Mouse (Mus musculus) megakaryocyte, embryonic 14.5 days (primary cell): ENCODE measurements at regions not wholly inside any gene's neighbourhood (a gene's known extent, or its start where the extent isn't known, plus 50 kb on each side); places are given as distances from the start of the nearest gene placed in this dataset.

Experiments used
- H3K27me3 ChIP-seq: replicated peaks from 2 replicates; pipeline ENCODE3; 2012; ENCODE audit warnings: inconsistent platforms
- H3K36me3 ChIP-seq: replicated peaks from 2 replicates; pipeline ENCODE3; 2012; ENCODE audit warnings: low read length, inconsistent platforms, mixed read lengths
- H3K4me1 ChIP-seq: 2 replicates; pipeline ENCODE4 v1.6.1; 2012; ENCODE audit warnings: inconsistent platforms
- H3K4me3 ChIP-seq: replicated peaks from 2 replicates; pipeline ENCODE3; 2012; ENCODE audit warnings: moderate library complexity, mild to moderate bottlenecking, inconsistent platforms
- H3K9me3 ChIP-seq: 2 replicates; pipeline ENCODE4 v1.6.1; 2012; ENCODE audit warnings: inconsistent platforms
- FLI1 ChIP-seq: IDR thresholded peaks from 2 replicates; pipeline ENCODE4 v1.6.1; 2012; ENCODE audit warnings: low read length, inconsistent platforms, mixed read lengths
- GATA1 ChIP-seq: IDR thresholded peaks from 3 replicates; pipeline ENCODE4 v1.6.1; 2012; ENCODE audit warnings: mixed read lengths, low read length, inconsistent platforms, borderline replicate concordance

GRCm38 (mm10) chr19:27087344-27087743, 128.9 kb upstream of the Vldlr start:
- H3K36me3 ChIP-seq, result no peaks in the 10 kb centered on the region
- TF ChIP-seq FLI1 (no peak), GATA1 (no peak)
- no peaks in the 10 kb centered on the region for H3K9me3 ChIP-seq
- peaks cover 41% of the 10 kb centered on the region for H3K4me1 ChIP-seq
- H3K4me3 ChIP-seq, result no peak overlapping the region
- no peaks in the 10 kb centered on the region for H3K27me3 ChIP-seq

- Histone ChIP-seq H3K27me3 (no peaks in the 10 kb centered on the region), H3K4me1 (peaks cover 41% of the 10 kb centered on the region), H3K36me3 (no peaks in the 10 kb centered on the region), H3K9me3 (no peaks in the 10 kb centered on the region), H3K4me3 (no peak overlapping the region)
- TF ChIP-seq FLI1 (no peak), GATA1 (no peak)
Measured at GRCm38 (mm10) chr19:27087833-27088232, 128.5 kb upstream of the Vldlr start.

GRCm38 (mm10) chr19:27089099-27089498, 127.2 kb upstream of the Vldlr start:
- no peaks in the 10 kb centered on the region for H3K27me3 ChIP-seq
- H3K9me3 ChIP-seq, result peaks cover under 1% of the 10 kb centered on the region; the same call in 1 of the 2 replicates
- H3K36me3 ChIP-seq, result peaks cover 2% of the 10 kb centered on the region
- peaks cover 41% of the 10 kb centered on the region for H3K4me1 ChIP-seq
- TF ChIP-seq FLI1 (no peak), GATA1 (no peak)
- no peak overlapping the region for H3K4me3 ChIP-seq

- Histone ChIP-seq H3K4me3 (no peak overlapping the region), H3K9me3 (peaks cover 2% of the 10 kb centered on the region; the same call in 1 of the 2 replicates), H3K4me1 (peaks cover 41% of the 10 kb centered on the region), H3K27me3 (no peaks in the 10 kb centered on the region), H3K36me3 (peaks cover 3% of the 10 kb centered on the region)
- no peak for TF ChIP-seq GATA1
- no peak for TF ChIP-seq FLI1
Measured at GRCm38 (mm10) chr19:27091603-27092002, 124.7 kb upstream of the Vldlr start.

- Histone ChIP-seq H3K27me3 (no peaks in the 10 kb centered on the region), H3K9me3 (peaks cover 2% of the 10 kb centered on the region; the same call in 1 of the 2 replicates)
- TF ChIP-seq GATA1 (no peak), FLI1 (no peak)
Measured at GRCm38 (mm10) chr19:27094777-27095478, 121.4 kb upstream of the Vldlr start.

GRCm38 (mm10) chr19:27099921-27100320, 116.4 kb upstream of the Vldlr start:
- Histone ChIP-seq H3K9me3 (no peaks in the 10 kb centered on the region), H3K4me3 (no peak overlapping the region), H3K36me3 (no peaks in the 10 kb centered on the region), H3K4me1 (peaks cover 33% of the 10 kb centered on the region), H3K27me3 (no peaks in the 10 kb centered on the region)
- TF ChIP-seq FLI1 (no peak), GATA1 (no peak)

More at GRCm38 (mm10) chr19:27094777-27095478, 121.4 kb upstream of the Vldlr start:
- peaks cover 3% of the 10 kb centered on the region for H3K36me3 ChIP-seq
- peaks cover 24% of the 10 kb centered on the region for H3K4me1 ChIP-seq
- H3K4me3 ChIP-seq, result no peak overlapping the region

- H3K4me1 ChIP-seq, result peaks cover 94% of the 10 kb centered on the region
- TF ChIP-seq FLI1, result no peak
- TF ChIP-seq GATA1, result no peak; the same call in 2 of the 3 replicates
- peaks cover 9% of the 10 kb centered on the region for H3K36me3 ChIP-seq
- no peaks in the 10 kb centered on the region for H3K9me3 ChIP-seq
- no peak overlapping the region for H3K4me3 ChIP-seq
- H3K27me3 ChIP-seq, result no peaks in the 10 kb centered on the region
Measured at GRCm38 (mm10) chr19:27110437-27110836, 105.8 kb upstream of the Vldlr start.

- no peak for TF ChIP-seq FLI1
- no peaks in the 10 kb centered on the region for H3K27me3 ChIP-seq
Measured at GRCm38 (mm10) chr19:27120876-27121275, 95.4 kb upstream of the Vldlr start.

GRCm38 (mm10) chr19:27122348-27122747, 93.9 kb upstream of the Vldlr start:
- no peak for TF ChIP-seq FLI1
- H3K36me3 ChIP-seq, result peaks cover 20% of the 10 kb centered on the region
- peaks cover 9% of the 10 kb centered on the region for H3K9me3 ChIP-seq
- no peak overlapping the region for H3K4me3 ChIP-seq
- H3K4me1 ChIP-seq, result peaks cover 50% of the 10 kb centered on the region
- no peaks in the 10 kb centered on the region for H3K27me3 ChIP-seq

More at GRCm38 (mm10) chr19:27120876-27121275, 95.4 kb upstream of the Vldlr start:
- Histone ChIP-seq H3K9me3 (peaks cover 9% of the 10 kb centered on the region), H3K36me3 (peaks cover 19% of the 10 kb centered on the region), H3K4me1 (peaks cover 52% of the 10 kb centered on the region), H3K4me3 (no peak overlapping the region)

- peaks cover 57% of the 10 kb centered on the region for H3K4me1 ChIP-seq
- peaks cover 9% of the 10 kb centered on the region for H3K9me3 ChIP-seq
- peaks cover 23% of the 10 kb centered on the region for H3K36me3 ChIP-seq
- H3K27me3 ChIP-seq, result no peaks in the 10 kb centered on the region
- TF ChIP-seq FLI1, result no peak
- no peak for TF ChIP-seq GATA1
- H3K4me3 ChIP-seq, result no peak overlapping the region
Measured at GRCm38 (mm10) chr19:27123334-27123733, 93.0 kb upstream of the Vldlr start.
